Mouse (Mus musculus) testis, adult 2 months (tissue): ENCODE measurements around the gene Txk. TPM values are rescaled to one million over a fixed set of nuclear protein-coding genes. Genes with fewer than 3 reads are reported as not detected.

Source experiments
- H3K27ac ChIP-seq: fragments of 200-500 bp; 2 replicates; pipeline ENCODE4 v1.5.1; 2012; ENCODE audit warnings: low read depth, low read length; ENCODE audit not compliant: control insufficient read depth, insufficient read depth
- H3K27me3 ChIP-seq: fragments of 200-500 bp; 2 replicates; pipeline ENCODE4 v1.6.1; 2012; ENCODE audit warnings: mild to moderate bottlenecking, low read length, moderate library complexity; ENCODE audit not compliant: control insufficient read depth, insufficient read depth
- H3K36me3 ChIP-seq: fragments of 200-500 bp; 2 replicates; pipeline ENCODE4 v1.6.1; 2012; ENCODE audit warnings: mild to moderate bottlenecking, low read length; ENCODE audit not compliant: control insufficient read depth, insufficient read depth
- H3K4me1 ChIP-seq: fragments of 200-500 bp; 2 replicates; pipeline ENCODE4 v1.6.1; 2012; ENCODE audit warnings: low read length; ENCODE audit not compliant: control insufficient read depth, insufficient read depth
- H3K4me3 ChIP-seq: fragments of 200-500 bp; 2 replicates; pipeline ENCODE4 v1.5.1; 2012; ENCODE audit warnings: low read depth, mild to moderate bottlenecking, low read length, moderate library complexity, mixed read lengths; ENCODE audit not compliant: control insufficient read depth
- CTCF ChIP-seq: fragments of 200-500 bp; IDR thresholded peaks from 2 replicates; pipeline ENCODE4 v1.5.1; 2012; ENCODE audit warnings: low read depth, mild to moderate bottlenecking, inconsistent platforms, low read length, moderate library complexity; ENCODE audit not compliant: control insufficient read depth, insufficient read depth, insufficient replicate concordance
- POLR2A ChIP-seq: fragments of 200-500 bp; IDR thresholded peaks from 2 replicates; pipeline ENCODE4 v1.6.1; 2012; ENCODE audit warnings: low read depth, mild to moderate bottlenecking, inconsistent platforms, low read length, moderate library complexity; ENCODE audit not compliant: control insufficient read depth
- polyA plus RNA-seq: library from polyadenylated mRNA; depleted of rRNA; stranded (reverse); fragments of >200 nt; gene quantifications from 2 replicates; pipeline ENCODE4 v1.2.3, GENCODE M21; 2012; rRNA removed

The Txk gene
- polyA plus RNA-seq = 1.2 and 1.7 TPM in 2 replicates

DNA sequence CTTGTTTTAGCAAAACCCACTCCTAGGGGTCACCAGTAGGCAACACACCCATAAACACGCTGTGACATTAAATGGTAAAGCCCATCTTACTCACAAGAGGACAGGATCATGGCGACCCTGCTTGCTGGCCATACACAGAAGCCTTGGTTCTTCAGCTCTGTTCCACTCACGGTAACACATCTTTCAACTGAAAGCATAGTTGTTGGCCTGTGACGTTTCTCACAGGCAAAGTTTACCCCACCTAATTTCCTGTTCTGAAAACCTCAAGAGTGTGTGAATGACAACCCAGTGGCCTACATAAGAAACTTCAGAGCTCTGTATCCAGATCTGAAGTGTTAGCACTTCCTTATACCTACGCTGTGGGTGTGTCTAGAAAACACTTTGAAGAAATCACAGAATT is at the start of gene Txk:
Gene Txk (minus strand): TSS at position 193 of the 400 bp plus-strand sequence.
- no peaks in the 10 kb centered on the region for H3K4me1 ChIP-seq
- H3K36me3 ChIP-seq = no peaks in the 10 kb centered on the region

DNA sequence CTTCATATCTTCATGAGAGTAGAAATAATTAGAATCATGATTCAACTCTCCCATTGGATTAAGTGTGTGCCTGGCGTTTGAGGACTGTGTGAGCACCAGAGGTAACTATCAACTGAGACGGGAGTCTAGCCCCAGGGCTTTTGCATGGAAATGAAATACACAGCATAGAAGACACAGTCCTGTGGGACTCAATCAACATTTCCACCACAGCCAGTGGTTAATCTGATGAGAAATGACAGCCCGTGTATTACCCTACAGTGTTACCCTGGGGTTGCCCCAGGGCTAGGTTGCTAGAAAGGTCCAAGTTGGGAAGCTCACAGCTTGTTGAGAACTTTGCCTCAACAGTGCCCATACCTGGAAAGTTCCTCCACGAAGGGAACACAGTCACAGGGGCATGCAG is 46.0 kb upstream of the Txk start:
- Histone ChIP-seq H3K27me3 (no peaks in the 10 kb centered on the region), H3K4me1 (no peaks in the 10 kb centered on the region), H3K4me3 (no peak overlapping the region), H3K36me3 (no peaks in the 10 kb centered on the region), H3K27ac (no peak overlapping the region)
- TF ChIP-seq POLR2A = no peak
- TF ChIP-seq CTCF = no peak

More for the DNA sequence above, at the start of gene Txk:
- no peak within 1 kb of the TSS for H3K27ac ChIP-seq
- TF ChIP-seq CTCF = no peak
- TF ChIP-seq POLR2A = no peak
- H3K4me3 ChIP-seq = no peak within 1 kb of the TSS
- H3K27me3 ChIP-seq = no peaks in the 10 kb centered on the region

DNA sequence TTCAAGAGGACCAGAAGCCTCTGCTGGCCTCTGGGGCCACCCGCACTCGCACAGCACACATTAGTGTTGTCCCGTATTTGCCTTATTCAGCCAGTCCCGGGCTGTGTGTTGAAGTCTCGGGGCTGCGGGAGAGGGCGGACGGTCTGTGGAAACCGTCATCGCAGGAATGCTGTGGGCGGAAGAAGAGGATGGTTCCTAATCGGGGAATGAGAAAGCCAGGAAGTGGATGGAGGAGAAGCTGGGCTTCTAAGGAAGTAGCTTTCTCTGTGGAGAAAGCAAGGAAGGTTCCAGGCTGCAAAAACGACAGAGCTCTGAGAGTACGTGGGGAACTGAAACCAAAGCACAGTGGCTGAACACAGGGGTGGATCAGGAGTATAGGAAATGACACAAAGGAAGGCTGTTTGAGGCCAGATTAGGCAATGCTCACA is 43.6 kb upstream of the Txk start:
- Histone ChIP-seq H3K4me3 (no peak overlapping the region), H3K36me3 (no peaks in the 10 kb centered on the region), H3K4me1 (no peaks in the 10 kb centered on the region), H3K27me3 (no peaks in the 10 kb centered on the region), H3K27ac (no peak overlapping the region)
- TF ChIP-seq CTCF = no peak
- no peak for TF ChIP-seq POLR2A

- no peaks in the 10 kb centered on the region for H3K36me3 ChIP-seq
- H3K4me3 ChIP-seq = no peak overlapping the region
- TF ChIP-seq CTCF = no peak
- H3K27me3 ChIP-seq = no peaks in the 10 kb centered on the region
- H3K27ac ChIP-seq = no peak overlapping the region
- H3K4me1 ChIP-seq = no peaks in the 10 kb centered on the region
Measured at GRCm38 (mm10) chr5:72793309-72793850, 40.8 kb upstream of the Txk start.

GRCm38 (mm10) chr5:72791789-72792188 is 39.2 kb upstream of the Txk start:
- Histone ChIP-seq H3K27ac (no peak overlapping the region), H3K4me1 (no peaks in the 10 kb centered on the region), H3K27me3 (no peaks in the 10 kb centered on the region), H3K36me3 (no peaks in the 10 kb centered on the region), H3K4me3 (no peak overlapping the region)
- no peak for TF ChIP-seq POLR2A
- TF ChIP-seq CTCF = no peak

GRCm38 (mm10) chr5:72791386-72791785 is 38.8 kb upstream of the Txk start:
- TF ChIP-seq POLR2A = no peak
- TF ChIP-seq CTCF = no peak
- no peaks in the 10 kb centered on the region for H3K4me1 ChIP-seq
- no peaks in the 10 kb centered on the region for H3K27me3 ChIP-seq
- no peak overlapping the region for H3K4me3 ChIP-seq
- no peaks in the 10 kb centered on the region for H3K36me3 ChIP-seq
- no peak overlapping the region for H3K27ac ChIP-seq

- Histone ChIP-seq H3K4me1 (no peaks in the 10 kb centered on the region), H3K27ac (no peak overlapping the region), H3K27me3 (no peaks in the 10 kb centered on the region), H3K36me3 (no peaks in the 10 kb centered on the region), H3K4me3 (no peak overlapping the region)
- TF ChIP-seq CTCF (no peak), POLR2A (no peak)
Measured at GRCm38 (mm10) chr5:72785451-72785850, 32.9 kb upstream of the Txk start.

DNA sequence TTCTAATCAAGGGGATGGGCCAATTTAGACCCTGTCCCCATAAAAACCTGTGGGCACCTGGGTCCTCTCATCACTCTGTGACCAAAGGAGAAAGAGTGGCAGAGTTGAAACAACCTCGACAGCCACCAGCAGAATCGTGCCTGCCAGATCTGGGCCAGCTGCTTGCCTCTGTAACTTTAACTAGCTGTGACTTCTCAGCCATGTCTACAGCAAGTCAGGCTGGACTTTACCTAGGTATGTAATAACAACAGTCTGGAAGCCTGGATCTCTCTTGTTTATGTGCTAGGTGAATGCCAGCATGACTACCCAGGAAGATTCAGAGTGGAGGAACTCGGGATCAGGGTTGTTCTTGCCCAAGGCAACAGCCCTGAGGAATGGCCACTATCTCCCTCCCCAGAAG is 32.1 kb upstream of the Txk start:
- TF ChIP-seq CTCF = no peak
- TF ChIP-seq POLR2A = no peak
- H3K36me3 ChIP-seq = no peaks in the 10 kb centered on the region
- H3K4me3 ChIP-seq = no peak overlapping the region
- H3K27me3 ChIP-seq = no peaks in the 10 kb centered on the region
- H3K27ac ChIP-seq = no peak overlapping the region
- H3K4me1 ChIP-seq = no peaks in the 10 kb centered on the region
